Mouse (Mus musculus): ENCODE results near the gene Tmem19. TPM values are rescaled to one million over a fixed set of nuclear protein-coding genes. Genes with fewer than 3 reads are reported as not detected.

Tmem19 gene
- polyA plus RNA-seq (2017; shearing (Covaris generic)): 12.8 TPM

DNA sequence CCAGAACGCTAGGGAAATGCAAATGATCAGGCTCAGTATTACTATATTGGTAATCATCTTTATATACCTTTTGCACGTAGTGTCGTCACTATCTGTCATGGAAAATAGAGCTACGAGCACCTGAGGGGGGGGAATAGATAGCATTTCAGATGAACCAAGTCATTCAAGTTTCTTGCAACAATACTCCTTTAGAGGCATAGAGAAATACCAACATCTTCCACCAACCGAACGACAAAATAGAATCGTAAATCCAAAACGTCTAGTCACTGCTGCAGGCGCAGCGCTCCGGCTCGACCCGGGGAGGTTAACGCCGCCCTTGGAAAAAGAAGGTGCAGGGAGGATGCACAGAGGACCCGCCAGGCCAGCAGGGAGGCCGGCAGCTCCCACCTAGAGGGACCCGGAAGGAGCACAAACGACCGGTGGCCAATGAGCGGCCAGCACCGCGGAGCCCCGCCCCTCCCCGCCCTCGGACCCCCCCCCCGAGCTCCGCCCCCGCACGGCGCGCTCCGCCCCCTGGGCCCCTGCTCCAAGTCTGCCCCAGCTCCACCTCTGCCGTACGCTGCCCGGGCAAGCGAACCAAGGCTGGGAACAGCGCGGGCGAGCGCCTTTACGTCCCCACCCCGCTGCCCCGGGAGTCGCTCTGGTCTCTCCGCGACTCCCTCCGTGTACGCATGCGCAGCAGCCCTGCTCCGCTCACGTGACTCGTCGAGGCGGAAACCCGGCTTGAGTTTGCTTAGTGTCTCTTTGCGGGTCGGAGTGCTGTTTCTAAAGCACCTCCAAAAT, at the start of gene Tmem19:
Gene Tmem19 (minus strand): TSS at position 662 of the 783 bp plus-strand sequence.

DNA sequence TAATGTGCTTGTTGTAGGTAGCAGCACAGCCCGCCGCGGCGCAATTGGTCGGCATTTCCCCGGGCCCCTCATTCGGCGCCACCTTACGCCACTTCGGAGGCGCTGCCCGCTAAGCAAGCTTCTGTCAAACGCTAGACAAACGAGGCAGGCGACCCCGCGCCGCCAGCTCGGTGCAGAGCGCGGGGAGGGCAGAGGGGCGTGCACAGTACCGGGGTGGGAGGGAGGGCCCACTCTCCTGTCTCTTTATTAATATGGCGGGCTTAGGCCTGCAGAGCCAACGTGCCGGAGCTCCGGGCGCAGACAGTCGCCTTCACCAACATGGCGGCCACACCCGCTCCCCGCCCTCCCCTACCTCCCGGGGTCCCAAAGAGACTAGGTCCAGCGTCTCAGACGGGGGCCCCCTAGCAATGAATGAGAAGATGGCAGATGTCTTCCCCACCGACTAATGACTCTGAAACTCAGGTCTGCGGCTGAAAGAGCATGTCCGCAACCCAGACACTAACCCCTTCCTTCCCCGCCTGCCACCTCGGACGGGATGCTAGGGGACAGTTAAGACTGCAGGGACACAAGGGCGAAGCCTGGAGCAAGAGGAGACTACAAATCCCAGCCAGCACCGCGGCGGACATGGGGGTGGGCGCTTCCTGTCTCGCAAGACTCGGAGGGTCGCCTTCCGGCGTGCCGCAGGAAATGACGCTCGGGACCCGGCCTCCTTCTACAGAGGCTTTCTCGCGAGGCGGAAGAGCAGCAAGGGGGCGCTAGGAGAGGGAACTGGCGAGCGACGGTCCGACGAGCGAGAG, 22.1 kb upstream of the Tmem19 start, which contains the start of the genes Thap2 and Zfc3h1:
Gene Thap2 (minus strand): TSS at position 223 of the 797 bp plus-strand sequence.
Gene Zfc3h1 (plus strand): TSS at position 739 of the 797 bp plus-strand sequence.

GRCm38 (mm10) chr10:115315473-115316171, 46.7 kb downstream of the Tmem19 start, which contains the start of gene Rab21:
Gene Rab21 (minus strand): TSS chr10:115315594.

Other genes starting within 250 kb of the Tmem19 start
- not detected for gene Tph2, start 177.5 kb downstream of the Tmem19 start, polyA plus RNA-seq (2017; shearing (Covaris generic))
- gene Tbc1d15, start 111.0 kb downstream of the Tmem19 start, polyA plus RNA-seq (2017; shearing (Covaris generic)): 181 TPM
- gene Rab21, start 46.9 kb downstream of the Tmem19 start, polyA plus RNA-seq (2017; shearing (Covaris generic)): 83.8 TPM
- gene Thap2, start 21.9 kb upstream of the Tmem19 start, polyA plus RNA-seq (2017; shearing (Covaris generic)): 5.8 TPM
- 21.6 TPM for gene Zfc3h1, start 22.5 kb upstream of the Tmem19 start, polyA plus RNA-seq (2017; shearing (Covaris generic))
- not detected for gene A930009A15Rik, start 207.5 kb upstream of the Tmem19 start, polyA plus RNA-seq (2017; shearing (Covaris generic))
- gene Lgr5, start 225.3 kb upstream of the Tmem19 start, polyA plus RNA-seq (2017; shearing (Covaris generic)): not detected